Mouse (Mus musculus): ENCODE measurements at regions not wholly inside any gene's neighbourhood (a gene's known extent, or its start where the extent isn't known, plus 50 kb on each side); places are given as distances from the start of the nearest gene placed in this dataset.
"Not testable (repeated sequence)": the region's sequence is repeated elsewhere in the genome, so short reads cannot be mapped to it uniquely, and the experiment has no call there.

GRCm38 (mm10) chr12:71703146-71703902 lies 127.6 kb upstream of the Daam1 start:
- H3K36me3 ChIP-seq, result no peaks in the 10 kb centered on the region
- no peaks in the 10 kb centered on the region for H3K27me3 ChIP-seq
- no peak overlapping the region for H3K27ac ChIP-seq
- no peaks in the 10 kb centered on the region for H3K9me3 ChIP-seq
- H3K4me2 ChIP-seq, result no peak overlapping the region
- no peaks in the 10 kb centered on the region for H3K4me1 ChIP-seq
- 79% methylated on average over 13 of the region's 13 CpGs for WGBS
- ATAC-seq (ENCODE audit: insufficient number of reproducible peaks, insufficient read depth, low FRiP score, low TSS enrichment, low read depth), result no peak
- no peak overlapping the region for H3K4me3 ChIP-seq
- no peak overlapping the region for H3K9ac ChIP-seq

GRCm38 (mm10) chr12:71704431-71704830 lies 126.4 kb upstream of the Daam1 start:
- H3K27me3 ChIP-seq, result no peaks in the 10 kb centered on the region
- no peak overlapping the region for H3K4me2 ChIP-seq
- no peak for ATAC-seq (ENCODE audit: insufficient number of reproducible peaks, insufficient read depth, low FRiP score, low TSS enrichment, low read depth)
- no peaks in the 10 kb centered on the region for H3K9me3 ChIP-seq
- no peak overlapping the region for H3K9ac ChIP-seq
- H3K36me3 ChIP-seq, result no peaks in the 10 kb centered on the region
- 79% methylated on average over 6 of the region's 6 CpGs for WGBS
- no peaks in the 10 kb centered on the region for H3K4me1 ChIP-seq
- no peak overlapping the region for H3K27ac ChIP-seq
- no peak overlapping the region for H3K4me3 ChIP-seq

GRCm38 (mm10) chr12:71707727-71708369 lies 123.0 kb upstream of the Daam1 start:
- no peak for ATAC-seq (ENCODE audit: insufficient number of reproducible peaks, insufficient read depth, low FRiP score, low TSS enrichment, low read depth)
- H3K27ac ChIP-seq, result no peak overlapping the region
- no peaks in the 10 kb centered on the region for H3K4me1 ChIP-seq
- 23% methylated on average over 10 of the region's 10 CpGs for WGBS
- no peaks in the 10 kb centered on the region for H3K36me3 ChIP-seq
- H3K27me3 ChIP-seq, result no peaks in the 10 kb centered on the region
- H3K9ac ChIP-seq, result no peak overlapping the region
- no peaks in the 10 kb centered on the region for H3K9me3 ChIP-seq
- H3K4me2 ChIP-seq, result no peak overlapping the region
- no peak overlapping the region for H3K4me3 ChIP-seq

- no peak for ATAC-seq (ENCODE audit: insufficient number of reproducible peaks, insufficient read depth, low FRiP score, low TSS enrichment, low read depth)
- no peak overlapping the region for H3K4me3 ChIP-seq
- H3K4me2 ChIP-seq, result no peak overlapping the region
- no peak overlapping the region for H3K27ac ChIP-seq
- WGBS, result 74% methylated on average over 7 of the region's 7 CpGs
- H3K9me3 ChIP-seq, result no peaks in the 10 kb centered on the region
- no peaks in the 10 kb centered on the region for H3K36me3 ChIP-seq
- no peaks in the 10 kb centered on the region for H3K4me1 ChIP-seq
- H3K9ac ChIP-seq, result no peak overlapping the region
- H3K27me3 ChIP-seq, result no peaks in the 10 kb centered on the region
Measured at GRCm38 (mm10) chr12:71714606-71715005, 116.3 kb upstream of the Daam1 start.

- not testable (repeated sequence) for H3K27ac ChIP-seq; H3K4me3 ChIP-seq; H3K4me2 ChIP-seq; H3K27me3 ChIP-seq; H3K9me3 ChIP-seq; ATAC-seq (ENCODE audit: insufficient number of reproducible peaks, insufficient read depth, low FRiP score, low TSS enrichment, low read depth); H3K36me3 ChIP-seq; H3K4me1 ChIP-seq; H3K9ac ChIP-seq
- WGBS, result 70% methylated on average over 12 of the region's 12 CpGs
Measured at GRCm38 (mm10) chr12:71718412-71718811, 112.5 kb upstream of the Daam1 start.

- Histone ChIP-seq H3K9me3 (no peaks in the 10 kb centered on the region), H3K27ac (no peak overlapping the region), H3K36me3 (no peaks in the 10 kb centered on the region), H3K4me1 (no peaks in the 10 kb centered on the region), H3K4me2 (no peak overlapping the region), H3K27me3 (no peaks in the 10 kb centered on the region), H3K9ac (no peak overlapping the region), H3K4me3 (no peak overlapping the region)
- WGBS, result 45% methylated on average over 7 of the region's 7 CpGs
- ATAC-seq (ENCODE audit: insufficient number of reproducible peaks, insufficient read depth, low FRiP score, low TSS enrichment, low read depth), result no peak
Measured at GRCm38 (mm10) chr12:71718911-71719310, 112.0 kb upstream of the Daam1 start.

- H3K36me3 ChIP-seq, result no peaks in the 10 kb centered on the region
Measured at GRCm38 (mm10) chr12:71725140-71725539, 105.7 kb upstream of the Daam1 start.

GRCm38 (mm10) chr12:71725713-71726336 lies 105.1 kb upstream of the Daam1 start:
- WGBS, result 22% methylated on average over 4 of the region's 4 CpGs
- Histone ChIP-seq H3K4me2 (no peak overlapping the region), H3K9me3 (no peaks in the 10 kb centered on the region), H3K4me1 (peaks cover 10% of the 10 kb centered on the region; the same call in 1 of the 2 replicates), H3K27me3 (no peaks in the 10 kb centered on the region), H3K4me3 (no peak overlapping the region), H3K36me3 (no peaks in the 10 kb centered on the region), H3K27ac (peak overlapping the region; percentile 64), H3K9ac (no peak overlapping the region)
- no peak for ATAC-seq (ENCODE audit: insufficient number of reproducible peaks, insufficient read depth, low FRiP score, low TSS enrichment, low read depth)

More at GRCm38 (mm10) chr12:71725140-71725539, 105.7 kb upstream of the Daam1 start:
- Histone ChIP-seq H3K9ac (no peak overlapping the region), H3K9me3 (no peaks in the 10 kb centered on the region), H3K4me2 (no peak overlapping the region), H3K4me3 (no peak overlapping the region), H3K27me3 (no peaks in the 10 kb centered on the region), H3K4me1 (peaks cover 10% of the 10 kb centered on the region; the same call in 1 of the 2 replicates), H3K27ac (peak overlapping the region; percentile 64)
- WGBS, result 27% methylated on average over 5 of the region's 5 CpGs
- no peak for ATAC-seq (ENCODE audit: insufficient number of reproducible peaks, insufficient read depth, low FRiP score, low TSS enrichment, low read depth)

GRCm38 (mm10) chr12:71743345-71743744 lies 87.5 kb upstream of the Daam1 start:
- Histone ChIP-seq H3K9ac (no peak overlapping the region), H3K36me3 (no peaks in the 10 kb centered on the region), H3K4me1 (peaks cover 56% of the 10 kb centered on the region), H3K4me2 (no peak overlapping the region), H3K27me3 (no peaks in the 10 kb centered on the region), H3K9me3 (no peaks in the 10 kb centered on the region), H3K4me3 (no peak overlapping the region), H3K27ac (no peak overlapping the region)
- ATAC-seq (ENCODE audit: insufficient number of reproducible peaks, insufficient read depth, low FRiP score, low TSS enrichment, low read depth), result no peak
- WGBS, result 69% methylated on average over 2 of the region's 2 CpGs

- peaks cover 71% of the 10 kb centered on the region for H3K4me1 ChIP-seq
- H3K9me3 ChIP-seq, result no peaks in the 10 kb centered on the region
- no peaks in the 10 kb centered on the region for H3K27me3 ChIP-seq
- H3K36me3 ChIP-seq, result no peaks in the 10 kb centered on the region
- WGBS, result 29% methylated on average over 6 of the region's 6 CpGs
- H3K27ac ChIP-seq, result peak overlapping the region; percentile 86
- no peak overlapping the region for H3K4me2 ChIP-seq
- no peak overlapping the region for H3K4me3 ChIP-seq
- no peak for ATAC-seq (ENCODE audit: insufficient number of reproducible peaks, insufficient read depth, low FRiP score, low TSS enrichment, low read depth)
- no peak overlapping the region for H3K9ac ChIP-seq
Measured at GRCm38 (mm10) chr12:71746011-71746410, 84.9 kb upstream of the Daam1 start.

- 87% methylated on average over 10 of the region's 10 CpGs for WGBS
- peak overlapping the region; percentile 86 for H3K27ac ChIP-seq
- peak overlapping the region; percentile 49 for H3K4me2 ChIP-seq
- H3K36me3 ChIP-seq, result no peaks in the 10 kb centered on the region
- H3K4me1 ChIP-seq, result peaks cover 59% of the 10 kb centered on the region
- H3K9me3 ChIP-seq, result no peaks in the 10 kb centered on the region
- no peak overlapping the region for H3K4me3 ChIP-seq
- ATAC-seq (ENCODE audit: insufficient number of reproducible peaks, insufficient read depth, low FRiP score, low TSS enrichment, low read depth), result no peak
- H3K27me3 ChIP-seq, result no peaks in the 10 kb centered on the region
- H3K9ac ChIP-seq, result no peak overlapping the region
Measured at GRCm38 (mm10) chr12:71747386-71747785, 83.5 kb upstream of the Daam1 start.

Data from embryonic facial prominence, embryonic 13.5 days (tissue).